Mouse (Mus musculus) kidney, embryonic 14.5 days (tissue): ENCODE measurements at regions not wholly inside any gene's neighbourhood (a gene's known extent, or its start where the extent isn't known, plus 50 kb on each side); places are given as distances from the start of the nearest gene placed in this dataset.

Source experiments
- ATAC-seq: fragments of 200-750 bp; cut with Nextera tagmentation; 2 replicates; pipeline ENCODE4 v1.8.0; 2017; ENCODE audit warnings: moderate number of reproducible peaks, mild to moderate bottlenecking, moderate TSS enrichment, moderate library complexity; ENCODE audit not compliant: low FRiP score, low TSS enrichment
- H3K27ac ChIP-seq: fragments of 300-500 bp; sonication (generic); 2 replicates; pipeline ENCODE4 v1.5.1; 2014; ENCODE audit warnings: low read depth, mild to moderate bottlenecking, low read length, moderate library complexity, mixed read lengths
- H3K27me3 ChIP-seq: fragments of 300-500 bp; sonication (generic); 2 replicates; pipeline ENCODE4 v1.6.1; 2014; ENCODE audit warnings: mild to moderate bottlenecking, low read length; ENCODE audit not compliant: control insufficient read depth, insufficient read depth
- H3K36me3 ChIP-seq: fragments of 300-500 bp; sonication (generic); 2 replicates; pipeline ENCODE4 v1.6.1; 2014; ENCODE audit warnings: low read length, mixed read lengths; ENCODE audit not compliant: control insufficient read depth, insufficient read depth
- H3K4me1 ChIP-seq: fragments of 300-500 bp; sonication (generic); 2 replicates; pipeline ENCODE4 v1.6.1; 2014; ENCODE audit warnings: low read length, mixed read lengths; ENCODE audit not compliant: control insufficient read depth, insufficient read depth
- H3K4me2 ChIP-seq: fragments of 300-500 bp; sonication (generic); replicated peaks from 2 replicates; pipeline ENCODE4 v1.6.1; 2014; ENCODE audit warnings: low read depth, mild to moderate bottlenecking, low read length
- H3K4me3 ChIP-seq: fragments of 300-500 bp; sonication (generic); 2 replicates; pipeline ENCODE4 v1.5.1; 2014; ENCODE audit warnings: mild to moderate bottlenecking, low read length
- H3K9ac ChIP-seq: fragments of 300-500 bp; sonication (generic); 2 replicates; pipeline ENCODE4 v1.6.1; 2014; ENCODE audit warnings: low read depth, mild to moderate bottlenecking, low read length, moderate library complexity
- H3K9me3 ChIP-seq: fragments of 300-500 bp; sonication (generic); 2 replicates; pipeline ENCODE4 v1.6.1; 2016; ENCODE audit warnings: low read length; ENCODE audit not compliant: control insufficient read depth
- WGBS: fragments of 180-500 bp; shearing (Covaris S2); extraction: QIAGEN DNeasy Blood & Tissue Kit; methylation state at CpG from one replicate; pipeline ENCODE4 v1.1.7; 2014; 5-methylcytosine and 5-hydroxymethylcytosine counted together

GRCm38 (mm10) chr10:72581311-72581710, 73.3 kb upstream of the Zwint start:
- no peaks in the 10 kb centered on the region for H3K36me3 ChIP-seq
- H3K27ac ChIP-seq, result no peak overlapping the region
- WGBS, result 86% methylated on average over 4 of the region's 4 CpGs
- no peak for ATAC-seq
- no peaks in the 10 kb centered on the region for H3K9me3 ChIP-seq
- no peak overlapping the region for H3K4me2 ChIP-seq
- no peaks in the 10 kb centered on the region for H3K4me1 ChIP-seq
- H3K4me3 ChIP-seq, result no peak overlapping the region
- no peaks in the 10 kb centered on the region for H3K27me3 ChIP-seq
- H3K9ac ChIP-seq, result no peak overlapping the region

GRCm38 (mm10) chr10:72588561-72588960, 66.1 kb upstream of the Zwint start:
- no peak overlapping the region for H3K4me2 ChIP-seq
- no peak overlapping the region for H3K27ac ChIP-seq
- no peak overlapping the region for H3K4me3 ChIP-seq
- WGBS, result 88% methylated on average over 4 of the region's 4 CpGs
- H3K9me3 ChIP-seq, result no peaks in the 10 kb centered on the region
- no peak for ATAC-seq
- no peaks in the 10 kb centered on the region for H3K27me3 ChIP-seq
- no peaks in the 10 kb centered on the region for H3K36me3 ChIP-seq
- no peaks in the 10 kb centered on the region for H3K4me1 ChIP-seq
- H3K9ac ChIP-seq, result no peak overlapping the region

- ATAC-seq, result no peak
- Histone ChIP-seq H3K4me3 (no peak overlapping the region), H3K9ac (no peak overlapping the region), H3K27me3 (no peaks in the 10 kb centered on the region), H3K27ac (no peak overlapping the region), H3K4me2 (no peak overlapping the region), H3K9me3 (no peaks in the 10 kb centered on the region), H3K36me3 (no peaks in the 10 kb centered on the region), H3K4me1 (no peaks in the 10 kb centered on the region)
- WGBS, result 53% methylated on average over 1 of the region's 1 CpGs
Measured at GRCm38 (mm10) chr10:72593049-72593448, 61.6 kb upstream of the Zwint start.
